Mouse (Mus musculus) small intestine, adult 2 months (tissue): ENCODE measurements around the gene Tmem18.

Experiments used
- CTCF ChIP-seq: fragments of 200-500 bp; IDR thresholded peaks from 2 replicates; pipeline ENCODE4 v1.5.1; 2012; ENCODE audit warnings: low read depth, mild to moderate bottlenecking, control low read depth, inconsistent platforms, low read length, moderate library complexity, mixed read lengths; ENCODE audit not compliant: insufficient replicate concordance, insufficient read length; ENCODE audit errors: extremely low read depth
- POLR2A ChIP-seq: fragments of 200-500 bp; IDR thresholded peaks from 2 replicates; pipeline ENCODE4 v1.6.1; 2012; ENCODE audit warnings: low read depth, mild to moderate bottlenecking, control low read depth, inconsistent platforms, low read length, moderate library complexity

- no peak for TF ChIP-seq POLR2A
- TF ChIP-seq CTCF, result no peak
Measured at GRCm38 (mm10) chr12:30572075-30572474, 12.2 kb upstream of the Tmem18 start.
